In the genomic region with DNA sequence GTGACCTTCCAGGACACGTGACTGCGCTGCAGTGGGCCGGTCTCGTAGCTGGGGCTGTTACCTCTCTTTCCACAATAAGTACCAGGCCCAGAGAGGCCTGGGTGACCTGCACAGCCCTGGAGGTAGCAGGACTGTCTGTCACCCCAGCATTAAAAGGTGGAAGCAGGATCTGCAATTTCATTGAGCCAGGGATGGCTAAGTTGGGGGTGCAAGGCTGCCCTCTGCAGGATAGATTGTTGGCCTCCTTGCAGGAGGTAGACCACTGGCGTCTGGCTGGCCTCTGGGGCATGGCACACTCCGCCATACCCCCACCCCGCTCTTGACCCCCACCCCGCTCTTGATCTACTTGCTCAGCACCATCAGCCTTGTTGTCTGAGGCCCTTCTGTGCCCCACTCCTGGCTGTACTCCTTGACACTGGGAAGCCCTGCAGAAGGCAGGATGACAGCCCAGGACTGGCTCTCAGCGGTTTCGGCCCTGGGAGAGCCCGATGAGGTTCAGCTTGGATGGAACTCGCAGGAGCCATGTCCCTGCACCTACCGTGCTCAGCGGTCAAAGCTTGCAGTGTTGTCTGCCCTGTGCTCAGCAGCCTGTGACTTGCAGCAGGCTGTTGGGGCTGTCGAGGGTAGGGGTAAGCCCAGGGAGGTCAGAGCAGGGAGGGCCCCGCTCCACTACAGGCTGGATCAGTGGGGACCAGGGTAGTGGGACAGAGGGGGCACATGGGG, we compare ENCODE assay signal across 8 mouse cellular contexts. TPM values are rescaled to one million over a fixed set of nuclear protein-coding genes. Genes with fewer than 3 reads are reported as not detected.
DNase-seq lines count a peak whose midpoint lies in the region; ATAC-seq lines count a peak whose summit lies in the region.

No protein-coding gene starts in this region.

- H3K27ac ChIP-seq in midbrain, embryonic 10.5 days (replicated peaks): peak overlapping the region; percentile 74
- H3K27ac ChIP-seq in midbrain, embryonic 16.5 days (ENCODE audit: low read length): no peak overlapping the region
- no peak overlapping the region for H3K27ac ChIP-seq in intestine, embryonic 15.5 days

- peaks cover 44% of the 10 kb centered on the region for H3K4me1 ChIP-seq in midbrain, embryonic 10.5 days
- peaks cover 12% of the 10 kb centered on the region for H3K4me1 ChIP-seq in midbrain, embryonic 16.5 days (ENCODE audit: control insufficient read depth, insufficient read depth, low read length)
- peaks cover 33% of the 10 kb centered on the region for H3K4me1 ChIP-seq in intestine, embryonic 15.5 days (replicated peaks)

- 0 out of 2 replicates have a peak, but pooled peaks cover 11% of the 10 kb centered on the region for H3K27me3 ChIP-seq in midbrain, embryonic 10.5 days (ENCODE audit: low read depth, poor library complexity, severe bottlenecking)
- H3K27me3 ChIP-seq in midbrain, embryonic 16.5 days (ENCODE audit: control insufficient read depth, insufficient read depth, low read depth, low read length): no peaks in the 10 kb centered on the region
- no peaks in the 10 kb centered on the region for H3K27me3 ChIP-seq in intestine, embryonic 15.5 days (replicated peaks)

- WGBS in midbrain, embryonic 10.5 days: 38% methylated on average over 16 of the region's 16 CpGs
- WGBS in midbrain, embryonic 16.5 days: 41% methylated on average over 16 of the region's 16 CpGs
- 57% methylated on average over 16 of the region's 16 CpGs for WGBS in intestine, embryonic 15.5 days

- H3K9me3 ChIP-seq in midbrain, embryonic 10.5 days (replicated peaks): no peaks in the 10 kb centered on the region
- H3K9me3 ChIP-seq in midbrain, embryonic 16.5 days (replicated peaks; ENCODE audit: control insufficient read depth, low read length, poor library complexity, severe bottlenecking): no peaks in the 10 kb centered on the region
- no peaks in the 10 kb centered on the region for H3K9me3 ChIP-seq in intestine, embryonic 15.5 days

- H3K9ac ChIP-seq in midbrain, embryonic 16.5 days (ENCODE audit: low read depth, low read length): no peak overlapping the region
- peak overlapping the region; percentile 43 for H3K9ac ChIP-seq in intestine, embryonic 15.5 days

- ATAC-seq in CD4-positive, CD25-positive, alpha-beta regulatory T cell, adult 4 months: no peak
- ATAC-seq in midbrain, embryonic 16.5 days: no peak
- no peak for ATAC-seq in intestine, embryonic 15.5 days

- peak; percentile 57 for DNase-seq in CD4-positive, CD25-positive, alpha-beta regulatory T cell, adult 2 months (ENCODE audit: low read depth, low spot score)
- DNase-seq in midbrain, embryonic 10.5 days (ENCODE audit: low spot score): peak; percentile 45
- DNase-seq in lung, postnatal 10 days: peak; percentile 64
- no peak for DNase-seq in frontal cortex, postnatal 14 days (ENCODE audit: low spot score in 2 of 2)
- no peak for DNase-seq in urinary bladder, adult 2 months (ENCODE audit: low spot score)

- peak overlapping the region; percentile 39 for H3K4me3 ChIP-seq in midbrain, embryonic 10.5 days
- H3K4me3 ChIP-seq in midbrain, embryonic 16.5 days (ENCODE audit: low read depth, low read length): no peak overlapping the region
- peak overlapping the region; percentile 28 for H3K4me3 ChIP-seq in intestine, embryonic 15.5 days (replicated peaks)

- peaks cover 74% of the 10 kb centered on the region for H3K36me3 ChIP-seq in midbrain, embryonic 10.5 days
- H3K36me3 ChIP-seq in midbrain, embryonic 16.5 days (ENCODE audit: control insufficient read depth, insufficient read depth, low read length): peaks cover 42% of the 10 kb centered on the region
- H3K36me3 ChIP-seq in intestine, embryonic 15.5 days: peaks cover 42% of the 10 kb centered on the region

- no peak overlapping the region for H3K4me2 ChIP-seq in midbrain, embryonic 16.5 days (ENCODE audit: low read length)
- H3K4me2 ChIP-seq in intestine, embryonic 15.5 days (replicated peaks): peak overlapping the region; percentile 69

RNA-seq across cellular contexts. Expression of gene Cactin, which starts 4.4 kb away (rescaled TPM):
- polyA plus RNA-seq in CD4-positive, CD25-positive, alpha-beta regulatory T cell, adult 4 months (2017; shearing (Covaris generic)): 1 to 10 TPM; 4.2 to 4.7 TPM
- 53.5 and 53.6 TPM in 2 replicates for polyA plus RNA-seq in midbrain, embryonic 10.5 days (2016; fragmentation: Nextera tagmentation; extraction: Ambion mirVana)
- 27.6 and 28.3 TPM in 2 replicates for polyA plus RNA-seq in midbrain, embryonic 16.5 days (2015; fragmentation: Nextera tagmentation; extraction: Ambion mirVana)
- 38.7 and 39.5 TPM in 2 replicates for polyA plus RNA-seq in intestine, embryonic 15.5 days (2015; fragmentation: Nextera tagmentation; extraction: Ambion mirVana)
- polyA plus RNA-seq in urinary bladder, adult 2 months (2012; rRNA removed): 27.7 and 29.5 TPM in 2 replicates

RNA-seq across cellular contexts. Expression of gene Tbxa2r, which starts 12.0 kb away (rescaled TPM):
- polyA plus RNA-seq in CD4-positive, CD25-positive, alpha-beta regulatory T cell, adult 4 months (2017; shearing (Covaris generic)): 10 to 100 TPM; 19.3 to 22.0 TPM
- 2.9 and 3.3 TPM in 2 replicates for polyA plus RNA-seq in midbrain, embryonic 10.5 days (2016; fragmentation: Nextera tagmentation; extraction: Ambion mirVana)
- 4.8 and 5.2 TPM in 2 replicates for polyA plus RNA-seq in midbrain, embryonic 16.5 days (2015; fragmentation: Nextera tagmentation; extraction: Ambion mirVana)
- 21.3 and 21.7 TPM in 2 replicates for polyA plus RNA-seq in intestine, embryonic 15.5 days (2015; fragmentation: Nextera tagmentation; extraction: Ambion mirVana)
- polyA plus RNA-seq in urinary bladder, adult 2 months (2012; rRNA removed): 9.3 and 11.6 TPM in 2 replicates

RNA-seq across cellular contexts. Expression of gene Pip5k1c, which starts 23.7 kb away (rescaled TPM):
- 10 to 100 TPM; 14.6 to 15.1 TPM for polyA plus RNA-seq in CD4-positive, CD25-positive, alpha-beta regulatory T cell, adult 4 months (2017; shearing (Covaris generic))
- 55.0 and 60.8 TPM in 2 replicates for polyA plus RNA-seq in midbrain, embryonic 10.5 days (2016; fragmentation: Nextera tagmentation; extraction: Ambion mirVana)
- 135 and 147 TPM in 2 replicates for polyA plus RNA-seq in midbrain, embryonic 16.5 days (2015; fragmentation: Nextera tagmentation; extraction: Ambion mirVana)
- 41.2 and 42.7 TPM in 2 replicates for polyA plus RNA-seq in intestine, embryonic 15.5 days (2015; fragmentation: Nextera tagmentation; extraction: Ambion mirVana)
- 38.6 and 48.9 TPM in 2 replicates for polyA plus RNA-seq in urinary bladder, adult 2 months (2012; rRNA removed)

RNA-seq across cellular contexts. Expression of gene Tjp3, which starts 25.1 kb away (rescaled TPM):
- polyA plus RNA-seq in CD4-positive, CD25-positive, alpha-beta regulatory T cell, adult 4 months (2017; shearing (Covaris generic)): 1 to 10 TPM; 2.4 to 2.6 TPM
- 6.5 and 6.9 TPM in 2 replicates for polyA plus RNA-seq in midbrain, embryonic 10.5 days (2016; fragmentation: Nextera tagmentation; extraction: Ambion mirVana)
- 9.2 and 10.1 TPM in 2 replicates for polyA plus RNA-seq in midbrain, embryonic 16.5 days (2015; fragmentation: Nextera tagmentation; extraction: Ambion mirVana)
- polyA plus RNA-seq in intestine, embryonic 15.5 days (2015; fragmentation: Nextera tagmentation; extraction: Ambion mirVana): 47.0 and 53.3 TPM in 2 replicates
- polyA plus RNA-seq in urinary bladder, adult 2 months (2012; rRNA removed): 23.7 and 25.1 TPM in 2 replicates

RNA-seq across cellular contexts. Expression of gene Gipc3, which starts 26.6 kb away (rescaled TPM):
- under 1 TPM; 0.15 to 0.28 TPM for polyA plus RNA-seq in CD4-positive, CD25-positive, alpha-beta regulatory T cell, adult 4 months (2017; shearing (Covaris generic))
- not detected in 2 replicates for polyA plus RNA-seq in midbrain, embryonic 10.5 days (2016; fragmentation: Nextera tagmentation; extraction: Ambion mirVana)
- polyA plus RNA-seq in midbrain, embryonic 16.5 days (2015; fragmentation: Nextera tagmentation; extraction: Ambion mirVana): not detected in 2 replicates
- 0.06 TPM in 1 of 2 replicates, not detected in the other for polyA plus RNA-seq in intestine, embryonic 15.5 days (2015; fragmentation: Nextera tagmentation; extraction: Ambion mirVana)
- polyA plus RNA-seq in urinary bladder, adult 2 months (2012; rRNA removed): 3.2 and 6.5 TPM in 2 replicates

Comparison
In these comparisons a context has a peak if more than half of its experiments do, and no peak if none do; other contexts are left out.
1. DNase-seq: peak in CD4-positive, CD25-positive, alpha-beta regulatory T cell, adult 2 months (single experiment), midbrain, embryonic 10.5 days (single experiment) and lung, postnatal 10 days (single experiment); none in frontal cortex, postnatal 14 days (0 of 2) and urinary bladder, adult 2 months (single experiment).